Mouse (Mus musculus) kidney, postnatal 14 days (tissue): ENCODE measurements at regions not wholly inside any gene's neighbourhood (a gene's known extent, or its start where the extent isn't known, plus 50 kb on each side); places are given as distances from the start of the nearest gene placed in this dataset.

Source experiments
- DNase-seq: peaks from one replicate; pipeline ENCODE4 v3.0.0; 2022; ENCODE audit warnings: mixed read lengths

DNA sequence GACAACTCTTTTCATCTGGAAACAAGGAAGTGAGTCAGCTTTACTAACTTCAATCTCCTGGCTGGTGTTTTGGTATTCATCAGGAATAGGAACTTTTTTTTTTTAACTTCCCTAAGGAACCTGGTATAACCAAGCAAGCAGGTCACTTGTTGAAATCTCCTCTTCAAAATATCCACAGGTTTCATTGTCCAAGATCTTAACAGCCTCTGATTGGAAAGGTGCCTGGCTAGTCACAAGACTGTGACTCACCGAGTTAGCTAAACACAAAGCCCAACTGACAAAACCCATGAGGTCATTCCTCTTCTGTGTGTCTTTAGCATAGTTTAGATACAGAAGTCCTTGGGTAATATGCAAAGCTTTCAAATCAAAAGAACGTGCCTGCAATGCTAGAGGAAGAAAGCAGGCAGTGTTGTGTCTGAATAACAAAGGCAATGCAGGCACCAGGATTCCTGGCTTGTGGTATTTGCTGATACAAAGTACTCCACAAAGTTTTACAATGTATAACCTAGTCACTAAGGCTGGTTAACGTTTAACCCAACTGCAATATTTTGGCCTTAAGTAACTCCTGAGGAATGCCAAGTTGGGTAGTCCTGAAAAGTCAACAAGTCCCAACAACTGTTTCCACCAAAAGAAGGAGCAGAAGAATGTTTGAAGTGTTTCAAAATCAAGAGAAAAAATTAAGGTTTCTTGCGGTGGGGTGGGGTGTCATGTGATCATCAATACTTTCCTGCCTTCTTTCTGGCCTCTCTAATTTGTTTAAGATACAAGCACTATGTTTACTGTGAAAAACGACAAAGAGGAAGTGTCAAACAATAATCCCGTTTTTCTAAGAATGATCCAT, 57.5 kb upstream of the Klf6 start:
- peak; percentile 85 for DNase-seq

DNA sequence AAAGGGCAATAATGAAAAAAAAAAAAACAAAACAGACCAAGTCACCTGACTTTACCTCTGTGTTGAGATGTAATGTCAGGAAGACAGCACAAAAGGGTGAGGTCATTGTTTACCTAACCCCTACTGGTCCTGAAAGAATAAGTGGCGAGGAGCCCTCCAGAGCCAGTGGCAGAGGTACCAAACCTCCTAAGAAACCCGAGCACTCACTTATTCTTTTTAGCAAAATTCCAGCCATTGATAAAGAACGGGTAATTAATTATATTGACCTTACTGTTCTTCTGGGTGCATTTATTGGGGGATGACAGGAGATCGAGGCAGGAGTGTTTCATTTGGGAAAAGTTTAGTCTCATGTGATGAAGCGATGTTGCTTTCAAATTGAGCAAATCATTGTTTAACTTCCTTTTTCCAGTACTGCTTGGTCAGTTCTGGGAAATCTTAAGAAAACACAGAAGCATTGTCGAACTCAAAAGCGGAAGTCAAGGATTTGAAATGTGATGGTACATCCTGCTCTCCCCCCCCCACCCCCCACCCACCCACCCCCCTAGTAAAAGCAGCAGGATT, 56.8 kb upstream of the Klf6 start:
- no peak for DNase-seq

GRCm38 (mm10) chr13:5808380-5808779, 52.9 kb upstream of the Klf6 start:
- DNase-seq, result no peak
